Mouse (Mus musculus): ENCODE results near the gene Tmem98.

Tmem98 gene

DNA sequence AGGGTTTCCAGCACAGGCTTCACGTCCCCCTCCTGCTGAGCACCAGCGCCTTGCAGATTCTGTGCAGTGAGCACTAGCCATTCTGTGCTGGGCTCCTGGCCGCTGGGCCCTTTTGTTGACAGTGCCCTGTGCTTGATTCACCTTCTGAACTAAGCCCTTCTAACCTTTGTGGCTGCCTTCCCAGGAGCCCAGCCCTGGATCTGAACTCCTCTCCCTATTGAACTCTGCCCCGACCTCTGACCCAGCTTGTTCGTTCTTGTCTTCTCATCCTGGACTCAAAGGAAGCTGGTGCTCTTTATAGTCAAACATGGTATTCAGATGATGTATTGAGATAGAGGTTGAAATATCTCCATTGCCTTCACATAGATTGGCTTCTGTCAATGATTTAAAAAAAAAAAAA, 38.2 kb downstream of the Tmem98 start:
- in situ Hi-C loops (cut with MboI, MseI), result no loop called here

DNA sequence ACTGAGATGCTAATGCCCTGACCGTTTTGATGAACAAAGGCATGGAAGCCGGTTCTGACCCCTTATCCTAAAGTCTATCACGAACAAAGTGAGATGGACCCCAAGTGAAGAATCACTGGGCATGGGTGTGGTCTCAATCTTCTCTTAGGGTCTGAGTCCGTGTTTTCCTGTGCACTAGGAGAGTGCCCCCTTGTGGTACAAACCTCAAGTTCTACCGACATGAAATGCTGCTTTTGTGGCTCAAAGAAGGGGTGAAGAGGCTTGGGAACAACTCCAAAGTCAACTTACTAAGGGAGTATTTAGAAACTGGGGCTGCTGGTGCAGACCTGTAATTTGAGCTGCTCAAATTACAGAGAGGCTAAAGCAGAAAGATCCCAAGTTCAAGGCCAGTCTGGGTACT, 41.9 kb downstream of the Tmem98 start:
- in situ Hi-C loops (cut with MboI, MseI), result no loop called here

DNA sequence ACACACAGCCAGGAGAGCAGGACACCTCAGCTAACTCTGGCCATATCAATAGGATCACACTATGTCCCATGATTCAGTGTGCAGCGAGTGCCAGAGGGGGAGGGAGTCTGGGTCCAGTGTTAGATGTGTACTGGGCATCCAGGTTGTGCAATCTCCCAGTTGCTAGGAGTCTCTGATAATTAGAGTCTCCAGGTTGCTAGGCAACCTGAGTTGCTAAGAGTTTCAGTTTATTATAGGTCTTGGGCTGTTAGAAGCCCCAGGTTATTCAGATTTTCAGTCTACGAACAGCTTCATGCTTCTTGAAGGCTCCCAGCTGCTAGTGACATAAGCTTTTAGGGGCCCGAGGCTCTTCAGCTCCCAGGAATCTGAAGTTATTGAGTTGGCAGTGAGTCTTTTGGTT, 43.0 kb downstream of the Tmem98 start:
- in situ Hi-C loops (cut with MboI, MseI), result no loop called here

DNA sequence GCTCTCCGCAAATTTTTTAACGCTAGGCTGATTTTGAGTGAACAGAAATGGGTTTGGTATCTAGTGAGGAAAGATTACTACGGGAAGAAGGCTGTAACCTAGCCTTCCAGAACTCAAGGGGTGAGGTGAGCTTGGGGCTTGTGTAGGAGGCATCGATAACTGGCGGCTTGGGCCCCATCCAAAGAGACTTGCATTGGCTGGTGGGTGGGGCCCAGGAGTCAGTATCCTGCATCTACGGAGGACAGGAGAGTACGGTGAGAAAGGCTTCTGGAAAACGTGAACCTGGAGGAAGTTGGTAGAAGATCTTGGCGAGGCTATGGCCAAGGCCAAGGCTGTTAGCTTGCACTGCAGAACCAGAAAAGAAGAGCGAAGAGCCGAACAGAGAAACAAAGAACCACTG, 44.5 kb downstream of the Tmem98 start:
- in situ Hi-C loops (cut with MboI, MseI), result no loop called here

DNA sequence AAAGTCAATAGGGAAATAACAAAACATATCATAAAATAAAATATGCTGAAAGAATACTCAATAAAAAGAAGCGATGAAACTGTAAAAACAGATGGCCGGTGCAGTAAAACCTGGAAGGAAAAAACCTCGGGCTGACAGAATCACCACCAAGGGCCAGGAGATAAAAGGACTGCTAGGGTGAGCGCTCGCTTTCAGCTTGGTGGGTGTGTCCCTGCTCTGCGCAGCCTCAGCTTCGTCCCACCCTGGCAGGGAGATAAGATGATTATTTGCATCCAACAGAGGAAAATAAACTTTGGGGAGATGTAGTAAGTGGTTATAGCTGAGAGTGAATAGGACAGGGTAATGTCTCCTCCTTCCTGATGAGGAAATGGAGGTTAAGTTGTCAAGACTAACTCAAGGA, 44.9 kb downstream of the Tmem98 start:
- in situ Hi-C loops (cut with MboI, MseI), result no loop called here

DNA sequence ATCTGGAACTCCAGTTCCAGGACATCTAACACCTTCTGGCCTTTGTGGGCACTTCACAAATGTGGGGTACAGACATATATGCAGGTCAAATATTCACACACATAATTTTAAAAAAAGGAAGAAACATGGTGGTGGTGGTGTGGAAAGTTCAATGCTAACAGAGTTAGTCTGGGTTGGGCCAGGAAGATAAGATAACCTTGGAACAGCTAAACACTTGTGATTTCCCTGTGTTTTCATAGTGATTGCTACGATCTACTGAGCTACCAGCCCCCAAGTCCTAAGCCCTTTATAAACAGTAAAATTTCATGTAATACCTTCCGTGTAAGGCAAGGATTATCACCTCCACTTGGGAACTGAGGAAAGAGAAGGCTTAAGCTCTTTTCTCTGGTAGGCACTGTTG, 46.9 kb downstream of the Tmem98 start:
- in situ Hi-C loops (cut with MboI, MseI), result no loop called here

DNA sequence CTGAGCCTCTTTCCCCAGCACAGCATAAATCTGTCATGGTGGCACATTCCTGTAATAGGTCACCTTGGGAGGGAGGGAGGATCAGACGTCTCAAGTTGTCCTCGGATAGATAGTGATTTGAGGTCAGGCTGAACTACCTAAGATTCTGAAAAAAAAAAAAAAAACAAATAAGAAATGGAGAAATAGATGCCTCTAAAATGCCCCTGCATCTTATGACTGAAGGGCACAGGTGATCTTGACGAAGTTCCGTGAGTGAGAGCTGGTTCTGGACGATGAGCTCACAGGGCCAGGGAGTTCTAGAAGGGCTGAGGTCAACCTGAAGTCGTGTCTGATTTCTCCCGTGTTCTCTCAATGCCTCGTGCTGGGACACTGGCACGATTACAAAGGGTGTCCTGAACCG, 48.1 kb downstream of the Tmem98 start, which contains the start of gene Spaca3:
Spaca3 (plus strand) TSS at position 301 of the 400 bp plus-strand sequence.
- in situ Hi-C loops (cut with MboI, MseI), result no loop called here

DNA sequence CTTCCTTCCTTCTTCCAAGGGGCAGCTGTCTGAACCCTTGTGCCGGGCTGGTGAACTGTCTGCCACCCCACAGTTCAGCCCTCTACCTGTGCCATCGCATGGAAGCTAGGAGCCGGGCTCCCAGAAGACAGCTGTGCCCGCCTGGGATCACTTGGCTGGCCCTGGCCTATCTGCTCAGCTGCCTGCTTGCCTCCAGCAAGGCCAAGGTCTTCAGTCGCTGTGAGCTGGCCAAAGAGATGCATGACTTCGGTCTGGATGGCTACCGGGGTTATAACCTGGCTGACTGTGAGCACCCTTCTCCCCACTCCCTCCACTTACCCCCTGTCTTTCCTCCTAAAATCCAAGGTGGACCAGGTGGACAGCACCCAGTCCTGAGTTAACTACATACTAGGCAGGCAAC, 53.0 kb downstream of the Tmem98 start:
- in situ Hi-C loops (cut with MboI, MseI), result no loop called here

DNA sequence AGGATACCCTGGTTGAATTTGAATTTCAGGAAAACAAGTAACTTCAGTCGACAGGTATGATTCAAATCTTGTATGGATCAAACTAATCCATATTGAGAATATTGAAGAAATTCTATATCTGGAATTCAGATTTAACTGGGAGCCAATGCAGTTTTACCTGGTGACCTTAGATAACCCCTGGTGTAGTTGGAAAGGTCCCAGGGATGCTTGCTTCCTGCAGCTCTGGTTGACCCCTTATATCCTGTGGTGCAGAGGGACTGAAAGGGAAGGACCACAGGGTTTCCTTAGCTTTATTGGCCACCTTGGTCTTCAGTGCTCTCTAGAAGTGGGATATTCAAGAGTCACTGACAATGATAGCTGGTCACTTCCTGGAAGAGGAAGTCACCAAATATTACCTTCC, 58.1 kb downstream of the Tmem98 start:
- in situ Hi-C loops (cut with MboI, MseI), result no loop called here
